Mouse (Mus musculus): ENCODE measurements around the gene Slf2. TPM values are rescaled to one million over a fixed set of nuclear protein-coding genes. Genes with fewer than 3 reads are reported as not detected.
A peak's percentile ranks its signal among the peaks of the same experiment; 100 is the strongest.

Slf2 gene
- total and polyA plus RNA-seq, 3 experiments: 20.6 to 22.9 (median 22.6) TPM

DNA sequence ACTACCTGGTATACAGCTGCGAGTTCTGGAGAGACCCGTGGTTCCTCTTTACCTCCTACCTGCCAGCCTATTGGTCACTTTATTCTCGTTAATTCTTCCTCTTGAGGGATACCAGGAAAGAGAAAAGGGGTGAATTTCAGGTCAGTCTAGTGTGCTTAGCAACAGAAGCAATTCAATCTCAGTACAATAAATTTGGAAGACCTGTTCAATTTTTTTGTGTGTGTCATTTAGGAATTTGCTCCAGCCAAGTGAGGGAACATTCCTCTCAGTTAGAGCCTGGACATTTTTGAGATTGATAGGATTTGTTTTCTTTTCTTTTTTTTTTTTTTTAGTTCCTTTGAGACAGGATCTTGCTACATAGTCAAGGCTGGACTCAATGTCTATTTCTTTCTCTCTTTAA is 1.7 kb upstream of the Slf2 start:
- no peaks in the 10 kb centered on the region for H3K9me3 ChIP-seq (replicated peaks; ENCODE audit: low read length)
- H3K4me2 ChIP-seq (ENCODE audit: insufficient read depth, low read depth, poor library complexity, severe bottlenecking): no peak overlapping the region
- dilution Hi-C loops (cut with MboI; ENCODE audit: extremely low pct_ligation_motif_present, extremely low pct_unique_long_range_greater_than_20kb, low sequenced_read_pairs): no loop called here
- no peak overlapping the region for H3K4me3 ChIP-seq (replicated peaks in 1 of 3; ENCODE audit: low read depth in 2 of 3, low read length in 2 of 3, poor library complexity in 1 of 3)
- peaks cover 3 to 12% of the 10 kb centered on the region in 2 experiments for H3K36me3 ChIP-seq (replicated peaks in 1 of 2; ENCODE audit: control insufficient read depth in 1 of 2, insufficient read depth in 1 of 2, low read length in 1 of 2)
- peaks cover 22% of the 10 kb centered on the region for H3K79me2 ChIP-seq (replicated peaks; ENCODE audit: control insufficient read depth, extremely low read depth, insufficient read depth, poor library complexity, severe bottlenecking)
- in situ Hi-C loops (cut with MboI; ENCODE audit: low pct_ligation_motif_present, low pct_unique_long_range_greater_than_20kb, low sequenced_read_pairs): no loop called here
- peaks cover 3 to 34% of the 10 kb centered on the region in 2 experiments; a peak in 3 of 4 replicates for H3K4me1 ChIP-seq (ENCODE audit: control insufficient read depth in 1 of 2, insufficient read depth in 2 of 2)
- DNase-seq (ENCODE audit: extremely low read depth): no peak
- TF ChIP-seq MAX (IDR thresholded peaks at IDR 0.05; ENCODE audit: low read length) (no peak), CHD2 (IDR thresholded peaks at IDR 0.05; ENCODE audit: low read length) (no peak), POLR2A (IDR thresholded peaks at IDR 0.05; ENCODE audit: low read depth, low read length) (no peak), NELFE (IDR thresholded peaks at IDR 0.05; ENCODE audit: low read depth, low read length) (no peak), BHLHE40 (IDR thresholded peaks at IDR 0.05; ENCODE audit: low read depth, low read length) (no peak), USF2 (conservative IDR thresholded peaks at IDR 0.05; ENCODE audit: low read depth, low read length) (no peak), ZMIZ1 (IDR thresholded peaks at IDR 0.05; ENCODE audit: low read depth, low read length) (no peak), HCFC1 (IDR thresholded peaks at IDR 0.05; ENCODE audit: low read depth, low read length) (no peak), SMC3 (IDR thresholded peaks at IDR 0.05; ENCODE audit: low read depth, low read length) (no peak), UBTF (IDR thresholded peaks at IDR 0.05; ENCODE audit: low read depth, low read length) (no peak), MXI1 (IDR thresholded peaks at IDR 0.05; ENCODE audit: low read depth, low read length) (no peak), KAT2A (IDR thresholded peaks at IDR 0.05; ENCODE audit: insufficient replicate concordance, low read length) (no peak), JUND (conservative IDR thresholded peaks at IDR 0.05; ENCODE audit: low read depth, low read length) (no peak), RCOR1 (conservative IDR thresholded peaks at IDR 0.05; ENCODE audit: low read depth, low read length) (no peak), NRF1 (IDR thresholded peaks at IDR 0.05; ENCODE audit: low read depth, low read length) (no peak), ZC3H11A (IDR thresholded peaks at IDR 0.05; ENCODE audit: low read depth, low read length) (no peak), MYC (IDR thresholded peaks at IDR 0.05; ENCODE audit: low read depth, low read length) (no peak), EP300 (IDR thresholded peaks at IDR 0.05; ENCODE audit: low read length) (no peak), ELF1 (IDR thresholded peaks at IDR 0.05; ENCODE audit: low read depth, low read length) (no peak), MEF2A (IDR thresholded peaks at IDR 0.05; ENCODE audit: borderline replicate concordance, low read depth, low read length) (no peak)
- H3K27me3 ChIP-seq (replicated peaks): no peaks in the 10 kb centered on the region
- H3K9ac ChIP-seq (ENCODE audit: insufficient read depth, low read depth): no peak overlapping the region
- H3K27ac ChIP-seq (ENCODE audit: insufficient read depth, low read depth): no peak overlapping the region

DNA sequence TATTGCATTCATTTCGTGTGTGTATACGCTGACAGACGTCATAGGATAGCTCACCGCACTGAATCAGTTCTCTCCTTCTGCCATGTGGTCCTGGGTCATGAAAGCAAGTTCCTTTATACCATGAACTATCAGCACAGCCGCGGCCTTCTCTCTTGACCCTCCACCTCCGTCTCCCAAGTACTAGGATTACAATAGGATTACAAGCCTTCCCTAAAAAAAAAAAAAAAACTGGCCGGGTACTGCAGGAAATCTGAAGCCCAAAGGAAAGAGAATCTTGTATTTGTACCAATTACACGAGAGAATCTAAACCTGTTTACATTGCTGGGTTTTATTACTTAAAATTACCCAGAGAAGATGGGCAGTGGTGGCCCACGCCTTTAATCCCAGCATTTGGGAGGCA is 1.3 kb upstream of the Slf2 start:
- dilution Hi-C loops (cut with MboI; ENCODE audit: extremely low pct_ligation_motif_present, extremely low pct_unique_long_range_greater_than_20kb, low sequenced_read_pairs) (no loop called here), in situ Hi-C loops (cut with MboI; ENCODE audit: low pct_ligation_motif_present, low pct_unique_long_range_greater_than_20kb, low sequenced_read_pairs) (no loop called here)
- no peak for TF ChIP-seq USF2 (conservative IDR thresholded peaks at IDR 0.05; ENCODE audit: low read depth, low read length)
- no peak for TF ChIP-seq RAD21 (IDR thresholded peaks at IDR 0.05; ENCODE audit: low read depth, low read length)
- TF ChIP-seq PAX5 (IDR thresholded peaks at IDR 0.05; ENCODE audit: low read length): no peak
- Histone ChIP-seq H3K27ac (ENCODE audit: insufficient read depth, low read depth) (no peak overlapping the region), H3K27me3 (replicated peaks) (no peaks in the 10 kb centered on the region), H3K9ac (ENCODE audit: insufficient read depth, low read depth) (no peak overlapping the region), H3K79me2 (replicated peaks; ENCODE audit: control insufficient read depth, extremely low read depth, insufficient read depth, poor library complexity, severe bottlenecking) (peaks cover 24% of the 10 kb centered on the region), H3K36me3 (replicated peaks in 1 of 2; ENCODE audit: control insufficient read depth in 1 of 2, insufficient read depth in 1 of 2, low read length in 1 of 2) (peaks cover 3 to 15% of the 10 kb centered on the region in 2 experiments), H3K4me3 (replicated peaks in 1 of 3; ENCODE audit: low read depth in 2 of 3, low read length in 2 of 3, poor library complexity in 1 of 3) (no peak overlapping the region), H3K4me2 (ENCODE audit: insufficient read depth, low read depth, poor library complexity, severe bottlenecking) (peak overlapping the region; percentile 58; the same call in 1 of the 2 replicates), H3K4me1 (ENCODE audit: control insufficient read depth in 1 of 2, insufficient read depth in 2 of 2) (peaks cover 3 to 34% of the 10 kb centered on the region in 2 experiments; a peak in 3 of 4 replicates), H3K9me3 (replicated peaks; ENCODE audit: low read length) (no peaks in the 10 kb centered on the region)
- no peak for DNase-seq (ENCODE audit: extremely low read depth)
